Mouse (Mus musculus) spleen, postnatal 36 days (tissue): ENCODE data around the gene Draxin.
"Not testable (repeated sequence)": the region's sequence is repeated elsewhere in the genome, so short reads cannot be mapped to it uniquely, and the experiment has no call there.

ENCODE experiments used
- DNase-seq, 2 experiments: peaks; one replicate each; pipeline ENCODE4 v3.0.0; 2022; ENCODE audit warnings: low spot score in 2 of 2, mixed read lengths in 1 of 2

The Draxin gene

DNA sequence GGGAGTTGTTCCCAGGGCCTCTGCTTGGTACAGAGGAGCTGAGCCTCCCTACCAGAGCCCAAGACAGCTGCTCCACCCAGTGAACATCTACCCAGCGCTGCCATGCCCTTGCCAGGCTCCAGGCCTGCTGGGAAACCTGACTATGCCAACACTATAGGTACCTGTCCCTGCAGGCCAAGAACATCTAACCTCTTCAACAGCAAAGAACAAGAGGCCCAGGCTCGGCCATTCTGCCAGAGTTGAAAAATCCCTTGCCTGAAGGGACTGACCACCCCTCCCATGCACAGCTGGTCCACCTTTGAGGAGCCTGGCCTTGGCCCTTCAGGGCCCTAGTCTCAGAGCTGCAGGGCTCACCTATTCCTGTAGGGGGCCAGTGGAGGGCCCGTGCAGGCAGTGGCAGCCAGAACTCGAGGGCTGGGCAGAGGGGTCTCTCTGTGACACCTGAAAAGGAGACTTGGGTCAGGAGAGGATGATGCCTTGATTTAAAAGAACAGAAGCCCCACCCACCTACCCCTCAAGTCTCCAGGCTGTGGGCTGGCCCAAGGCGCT is 72.8 kb downstream of the Draxin start:
- no peak for DNase-seq

GRCm38 (mm10) chr4:148056801-148057200 is 73.7 kb downstream of the Draxin start:
- DNase-seq = no peak

DNA sequence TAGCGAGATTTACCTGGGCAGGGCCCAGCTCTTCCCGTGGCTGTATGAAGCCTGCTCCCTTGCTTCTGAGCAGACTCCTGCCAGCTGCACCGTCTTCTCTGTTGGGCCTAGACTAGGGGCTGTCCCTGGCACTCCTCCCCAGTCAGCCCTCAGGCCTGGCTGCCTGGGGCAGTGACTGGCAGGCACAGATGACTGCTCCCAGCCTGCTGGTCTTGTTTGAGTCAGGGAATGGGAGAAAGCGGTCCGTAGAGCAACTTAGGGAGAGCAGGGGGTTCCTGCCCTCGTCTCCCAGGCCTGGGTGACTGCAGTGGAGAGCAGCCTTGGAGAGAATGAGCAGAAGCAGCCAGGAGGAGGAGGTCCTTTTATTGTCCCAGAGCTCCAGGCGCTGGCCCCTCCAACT is 74.3 kb downstream of the Draxin start:
- DNase-seq = no peak

GRCm38 (mm10) chr4:148054961-148055695 is 75.4 kb downstream of the Draxin start:
- no peak for DNase-seq

DNA sequence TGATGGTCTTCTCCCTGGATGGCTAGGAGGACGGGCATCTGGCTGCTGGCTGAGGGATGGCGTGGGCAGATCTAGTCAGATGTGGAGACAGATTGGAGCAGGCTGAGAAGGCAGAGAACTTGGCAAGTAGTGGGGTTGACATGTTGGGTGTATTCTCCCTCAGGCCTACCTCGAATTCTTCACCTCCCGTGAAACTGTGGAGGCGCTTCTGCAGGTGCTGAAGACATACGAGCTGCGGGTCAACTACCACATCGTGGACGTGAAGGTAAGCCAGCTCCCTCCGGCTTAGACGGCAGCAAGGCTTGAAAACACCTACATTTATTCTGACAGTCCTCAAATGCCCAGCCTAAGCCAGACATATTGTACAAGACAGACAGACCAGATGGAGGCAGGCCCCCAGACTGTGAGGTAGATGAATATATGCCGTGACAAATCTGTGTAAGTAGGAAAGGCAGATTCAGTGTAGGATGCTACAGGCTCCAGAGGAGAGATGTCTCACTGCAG is 77.0 kb downstream of the Draxin start:
- DNase-seq = no peak

DNA sequence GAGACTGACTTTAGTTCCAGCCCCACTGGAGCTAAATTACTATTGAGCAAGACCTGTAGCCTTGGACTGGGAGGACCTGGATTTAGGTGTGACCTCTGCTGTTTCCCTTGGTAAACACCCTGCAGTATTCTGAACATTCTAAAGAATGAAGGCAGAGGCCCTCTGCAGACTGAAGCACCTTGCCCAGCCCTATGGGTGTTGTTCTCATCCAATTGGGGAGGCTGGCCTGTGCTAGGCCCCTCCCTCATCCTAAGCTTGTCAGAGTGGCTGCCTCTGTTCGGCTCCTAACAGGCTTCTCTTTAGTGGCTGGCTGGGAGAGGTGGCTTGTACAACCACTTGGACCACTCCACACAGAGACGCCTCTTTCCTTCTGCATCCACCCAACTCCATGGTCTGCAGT is 77.5 kb downstream of the Draxin start:
- no peak for DNase-seq

GRCm38 (mm10) chr4:148051886-148052285 is 78.6 kb downstream of the Draxin start:
- no peak for DNase-seq

DNA sequence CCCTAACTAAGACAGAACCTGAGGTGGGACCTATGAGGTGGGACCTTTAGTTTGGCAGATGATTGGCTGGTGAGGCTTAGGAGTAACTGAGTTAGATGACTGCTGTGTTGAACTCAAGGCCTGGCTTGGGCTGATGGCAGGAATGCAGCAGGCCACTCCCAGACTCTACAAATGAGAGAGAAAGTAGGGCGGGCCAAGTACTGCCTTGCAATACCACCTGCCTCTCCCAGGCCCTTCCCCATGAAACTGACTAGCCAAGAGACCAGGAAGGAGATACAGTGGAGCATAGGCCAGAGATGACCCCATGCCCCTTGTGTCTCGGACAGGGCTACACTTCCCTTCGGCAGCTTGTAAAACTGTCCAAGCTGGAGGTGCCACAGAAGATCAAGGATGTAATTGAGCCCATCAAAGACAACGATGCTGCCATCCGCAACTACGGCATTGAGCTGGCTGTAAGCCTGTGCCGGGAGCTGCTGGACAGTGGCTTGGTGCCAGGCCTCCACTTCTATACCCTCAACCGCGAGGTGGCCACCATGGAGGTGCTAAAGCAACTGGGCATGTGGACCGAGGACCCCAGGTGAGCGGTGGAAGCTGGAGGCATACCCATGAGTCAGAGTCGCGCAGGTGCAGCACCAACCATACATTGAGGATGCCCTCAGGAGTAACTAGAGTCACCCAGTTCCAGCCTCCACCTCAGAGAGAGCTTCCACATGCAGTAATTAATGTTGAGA is 79.3 kb downstream of the Draxin start:
- no peak for DNase-seq

- DNase-seq = not testable (repeated sequence)
Measured at GRCm38 (mm10) chr4:148050396-148050914, 80.0 kb downstream of the Draxin start.
